Mouse (Mus musculus) yolk sac, embryonic 10.5 days (tissue): ENCODE results near the gene Kcnk10.

ENCODE experiments used
- DNase-seq: peaks from one replicate; pipeline ENCODE4 v3.0.0-alpha.2; 2017; ENCODE audit warnings: low spot score

The Kcnk10 gene

GRCm38 (mm10) chr12:98571896-98572680, 6.0 kb downstream of the Kcnk10 start:
- no peak for DNase-seq

- no peak for DNase-seq
These were observed 8.7 kb downstream of the Kcnk10 start for GRCm38 (mm10) chr12:98569380-98569779.

GRCm38 (mm10) chr12:98567877-98568276, 10.2 kb downstream of the Kcnk10 start:
- DNase-seq, result no peak

- DNase-seq, result no peak
These were observed 13.7 kb downstream of the Kcnk10 start for GRCm38 (mm10) chr12:98564383-98564782.

- no peak for DNase-seq
These were observed 14.8 kb downstream of the Kcnk10 start for GRCm38 (mm10) chr12:98563261-98563660.

- DNase-seq, result no peak
These were observed 15.7 kb downstream of the Kcnk10 start for GRCm38 (mm10) chr12:98562341-98562977.

- no peak for DNase-seq
These were observed 18.1 kb downstream of the Kcnk10 start for GRCm38 (mm10) chr12:98560038-98560437.

GRCm38 (mm10) chr12:98557013-98557677, 21.0 kb downstream of the Kcnk10 start:
- DNase-seq, result no peak

GRCm38 (mm10) chr12:98549981-98550380, 28.1 kb downstream of the Kcnk10 start:
- no peak for DNase-seq

- DNase-seq, result no peak
These were observed 30.0 kb downstream of the Kcnk10 start for GRCm38 (mm10) chr12:98548141-98548540.

GRCm38 (mm10) chr12:98545875-98546274, 32.2 kb downstream of the Kcnk10 start:
- DNase-seq, result no peak

GRCm38 (mm10) chr12:98545251-98545560, 32.9 kb downstream of the Kcnk10 start:
- DNase-seq, result no peak

GRCm38 (mm10) chr12:98544545-98545250, 33.4 kb downstream of the Kcnk10 start:
- DNase-seq, result no peak

GRCm38 (mm10) chr12:98536760-98537159, 41.4 kb downstream of the Kcnk10 start:
- no peak for DNase-seq

GRCm38 (mm10) chr12:98536036-98536435, 42.1 kb downstream of the Kcnk10 start:
- DNase-seq, result no peak

- no peak for DNase-seq
These were observed 42.6 kb downstream of the Kcnk10 start for GRCm38 (mm10) chr12:98535494-98535901.

GRCm38 (mm10) chr12:98528635-98529034, 49.5 kb downstream of the Kcnk10 start:
- DNase-seq, result no peak

- no peak for DNase-seq
These were observed 52.7 kb downstream of the Kcnk10 start for GRCm38 (mm10) chr12:98525361-98525760.

GRCm38 (mm10) chr12:98524331-98525311, 53.5 kb downstream of the Kcnk10 start:
- no peak for DNase-seq

- no peak for DNase-seq
These were observed 56.8 kb downstream of the Kcnk10 start for GRCm38 (mm10) chr12:98521311-98521710.

- DNase-seq, result no peak
These were observed 57.6 kb downstream of the Kcnk10 start for GRCm38 (mm10) chr12:98520568-98520931.
